ENCODE assay signal across 14 mouse cellular contexts in genomic region chr1:73389174-73389573, GRCm38 (mm10).
"Had no signal": no experiment of that assay in that cellular context is flagged by ENCODE, and none has a peak within 500 bp of the region (broad histone marks: within the 10 kb centered on the region; RNA-seq: fewer than 3 reads in every experiment).

No protein-coding gene starts in this region.

- ATAC-seq: hindbrain, embryonic 16.5 days; inflammation-experienced regulatory T-cells, adult 6 months; intestine, embryonic 15.5 days; intestine, postnatal 0 days; liver, embryonic 12.5 days had no signal

- DNase-seq: gastrocnemius, postnatal 10 days; gastrocnemius, postnatal 25 days; heart, adult 18-20 months; heart, postnatal 10 days; heart, postnatal 4 days; kidney, adult 18-20 months; kidney, postnatal 14 days; kidney, postnatal 4 days; left cerebral cortex, postnatal 4 days had no signal
